Mouse (Mus musculus) cerebellum, postnatal 14 days (tissue): ENCODE data around the gene Ralgps2.
A peak's percentile ranks its signal among the peaks of the same experiment; 100 is the strongest.

Experiments
- DNase-seq, 2 experiments: peaks; one replicate each; pipeline ENCODE4 v3.0.0; 2021; ENCODE audit warnings: mixed read lengths in 2 of 2

Ralgps2 gene

GRCm38 (mm10) chr1:156954216-156954615 is 14.8 kb upstream of the Ralgps2 start:
- DNase-seq: no peak

DNA sequence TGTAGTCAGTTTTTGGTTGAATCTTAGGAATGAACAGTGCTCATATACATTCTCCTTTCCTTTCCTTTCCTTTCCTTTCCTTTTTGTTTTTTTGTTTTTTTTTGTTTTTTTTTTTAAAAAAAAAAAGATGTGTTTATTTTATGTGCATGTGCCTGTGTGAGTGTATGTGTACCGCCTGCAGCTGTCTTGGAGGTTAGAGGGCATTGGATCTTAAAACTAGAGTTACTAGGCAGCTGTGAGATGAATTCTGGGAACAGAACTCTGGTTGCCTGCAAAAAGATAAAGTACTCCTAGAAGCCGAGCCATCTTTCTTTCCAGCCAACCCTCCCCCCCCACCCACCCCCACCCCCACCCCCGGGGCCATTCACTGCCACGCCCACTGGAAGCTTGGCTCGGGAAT is 10.9 kb upstream of the Ralgps2 start:
- DNase-seq: no peak

- no peak for DNase-seq
Measured at GRCm38 (mm10) chr1:156940584-156940983, 1.2 kb upstream of the Ralgps2 start.

DNA sequence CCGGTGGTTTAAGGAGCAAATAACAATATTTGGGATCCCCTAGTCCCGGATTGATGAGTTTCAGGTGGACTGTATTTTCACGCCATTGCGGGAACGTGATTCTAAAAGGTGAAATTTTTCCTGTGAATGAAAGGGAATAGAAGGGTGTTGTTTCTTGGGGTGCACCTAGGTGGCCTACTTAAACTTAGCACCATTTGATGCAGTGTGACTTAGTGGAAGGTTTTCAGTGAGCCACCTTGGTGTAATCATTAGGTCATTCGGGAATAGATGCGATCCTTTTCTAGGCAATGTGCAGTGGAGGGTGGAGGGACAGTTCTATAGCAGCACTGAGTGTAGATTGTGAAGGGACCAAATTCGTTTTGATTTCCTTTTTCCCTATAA is 706 bp upstream of the Ralgps2 start:
- DNase-seq: no peak

- DNase-seq: peak; percentile 77
Measured at GRCm38 (mm10) chr1:156938705-156939242, 652 bp downstream of the Ralgps2 start.

- no peak for DNase-seq
Measured at GRCm38 (mm10) chr1:156937436-156937835, 2.0 kb downstream of the Ralgps2 start.

GRCm38 (mm10) chr1:156933712-156934111 is 5.7 kb downstream of the Ralgps2 start:
- no peak for DNase-seq

DNA sequence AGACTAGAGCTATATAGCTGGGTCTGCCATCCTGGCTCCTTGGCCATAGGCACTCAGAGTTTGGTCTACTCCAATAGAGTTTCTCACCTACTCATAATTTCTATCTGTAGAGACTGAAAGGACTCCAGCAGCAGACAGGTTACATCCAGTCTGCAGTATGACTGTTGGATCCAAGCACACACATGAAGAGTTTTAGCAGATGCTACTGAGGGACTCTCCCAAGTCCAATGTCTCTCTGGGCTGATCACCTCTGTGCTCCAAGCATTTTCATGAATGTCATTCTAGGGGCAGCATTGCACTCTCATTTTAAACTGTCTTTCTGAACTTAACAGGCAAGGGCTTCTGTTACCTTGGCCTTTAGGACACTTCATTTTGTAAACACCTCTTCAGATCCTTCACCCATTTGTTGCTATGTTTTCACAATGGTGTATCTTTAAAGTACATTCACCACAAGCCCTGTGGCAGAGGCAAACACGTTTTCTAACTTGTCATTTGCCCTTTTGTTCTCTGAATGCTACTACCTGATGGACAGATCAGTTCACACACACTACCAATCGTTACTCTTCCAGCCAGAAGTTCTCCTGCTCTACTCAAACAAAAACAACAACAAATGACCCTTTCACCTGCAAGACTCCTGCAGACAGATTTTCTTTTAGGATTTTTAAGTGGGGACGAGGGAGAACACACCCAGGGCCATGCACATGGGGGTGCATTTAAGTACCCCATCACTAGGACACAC is 7.2 kb downstream of the Ralgps2 start:
- no peak for DNase-seq

GRCm38 (mm10) chr1:156931106-156931870 is 8.1 kb downstream of the Ralgps2 start:
- DNase-seq: no peak

DNA sequence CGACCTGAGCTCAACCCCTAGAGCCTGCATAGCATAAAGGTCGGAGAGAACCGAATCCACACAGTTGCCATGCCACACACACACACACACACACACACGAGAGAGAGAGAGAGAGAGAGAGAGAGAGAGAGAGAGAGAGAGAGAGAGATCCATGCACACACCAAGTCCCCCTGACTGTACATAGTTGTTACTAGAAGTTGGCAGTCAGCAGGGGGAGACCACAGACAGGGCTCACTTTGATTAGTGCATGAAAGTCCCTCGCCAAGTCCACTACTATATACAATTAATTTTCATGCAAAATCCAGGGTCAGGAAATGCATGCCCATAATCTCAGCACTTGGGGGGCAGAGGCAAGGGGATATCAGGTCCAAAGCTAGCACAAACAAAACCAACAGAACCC is 9.2 kb downstream of the Ralgps2 start:
- no peak for DNase-seq

- DNase-seq: no peak
Measured at GRCm38 (mm10) chr1:156928255-156928654, 11.2 kb downstream of the Ralgps2 start.

- no peak for DNase-seq
Measured at GRCm38 (mm10) chr1:156923511-156923910, 15.9 kb downstream of the Ralgps2 start.

DNA sequence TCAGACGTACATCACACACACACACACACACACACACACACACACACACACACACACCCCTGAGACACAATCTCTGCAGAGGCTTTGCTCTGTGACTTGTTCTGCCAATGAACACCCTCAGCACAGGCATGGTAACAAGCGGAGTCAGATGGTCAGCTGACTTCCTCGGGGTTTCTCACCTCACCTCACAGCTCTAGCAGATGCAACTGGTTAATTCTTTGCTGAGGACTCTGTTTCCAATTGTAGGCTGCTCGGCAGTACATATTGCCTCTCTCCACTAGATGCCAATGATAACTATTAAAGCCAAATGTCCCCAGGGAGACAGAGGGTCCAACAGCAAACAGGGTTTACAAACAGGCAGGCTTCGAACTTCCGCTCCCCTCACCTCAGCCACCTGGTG is 16.5 kb downstream of the Ralgps2 start:
- DNase-seq: no peak

GRCm38 (mm10) chr1:156921290-156921994 is 18.0 kb downstream of the Ralgps2 start:
- no peak for DNase-seq

GRCm38 (mm10) chr1:156917460-156917859 is 22.0 kb downstream of the Ralgps2 start:
- peak; percentile 56 to 69 for DNase-seq

DNA sequence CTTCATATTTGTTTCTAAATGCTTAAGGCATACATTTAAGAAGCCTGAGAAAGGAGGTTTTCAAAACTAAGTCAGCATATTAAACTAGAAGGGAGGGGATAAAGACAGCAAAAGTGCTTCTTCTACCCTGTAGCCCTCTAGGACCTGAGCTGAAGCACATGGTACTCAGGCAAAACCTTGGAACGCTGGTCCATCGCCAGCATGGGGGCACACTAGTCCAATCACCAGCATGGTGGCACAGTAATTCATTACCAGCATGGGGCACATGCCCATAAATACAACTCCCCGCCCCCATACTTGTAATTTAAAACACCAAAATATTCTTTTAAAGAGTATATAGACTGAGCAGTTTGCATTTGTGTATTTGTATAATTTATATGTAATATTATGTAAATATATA is 23.1 kb downstream of the Ralgps2 start:
- peak; percentile 53 to 54 for DNase-seq

DNA sequence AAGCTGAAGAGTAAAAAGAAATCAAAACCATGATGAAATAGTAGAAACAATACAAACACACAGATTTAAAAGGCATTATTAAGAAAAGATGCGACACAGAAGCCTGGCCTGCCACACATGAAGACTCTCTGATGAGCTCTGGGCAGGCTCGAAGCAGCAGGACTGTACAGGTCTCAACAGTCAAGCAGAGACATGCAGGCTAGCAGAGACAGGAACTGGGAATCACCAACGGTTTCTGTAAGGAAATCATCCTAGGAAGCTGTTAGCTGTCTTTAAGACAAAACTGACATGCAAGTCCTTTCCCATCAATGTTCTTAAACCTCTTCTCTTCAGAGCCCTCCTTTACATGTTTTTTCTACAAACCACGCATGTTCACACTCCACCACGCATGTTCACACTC is 24.5 kb downstream of the Ralgps2 start:
- DNase-seq: no peak

DNA sequence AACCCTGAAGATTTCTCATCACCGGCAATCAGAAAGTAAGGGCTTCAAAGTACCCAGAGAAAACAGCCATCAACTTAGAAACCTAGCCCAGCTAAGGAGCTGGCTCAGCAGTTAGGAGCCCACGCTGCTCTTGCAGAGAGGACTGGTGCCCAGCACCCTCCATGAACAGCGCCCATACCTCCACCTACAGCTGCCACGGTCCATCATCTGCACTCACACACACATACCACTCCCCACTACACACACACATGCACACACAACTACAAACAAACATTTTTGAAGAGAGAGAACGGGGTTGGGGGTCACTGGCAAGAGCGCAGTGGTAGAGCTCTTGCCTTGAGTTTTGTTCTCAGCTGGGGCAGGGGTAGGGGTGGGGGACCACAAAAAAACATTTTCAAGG is 26.2 kb downstream of the Ralgps2 start:
- DNase-seq: no peak

DNA sequence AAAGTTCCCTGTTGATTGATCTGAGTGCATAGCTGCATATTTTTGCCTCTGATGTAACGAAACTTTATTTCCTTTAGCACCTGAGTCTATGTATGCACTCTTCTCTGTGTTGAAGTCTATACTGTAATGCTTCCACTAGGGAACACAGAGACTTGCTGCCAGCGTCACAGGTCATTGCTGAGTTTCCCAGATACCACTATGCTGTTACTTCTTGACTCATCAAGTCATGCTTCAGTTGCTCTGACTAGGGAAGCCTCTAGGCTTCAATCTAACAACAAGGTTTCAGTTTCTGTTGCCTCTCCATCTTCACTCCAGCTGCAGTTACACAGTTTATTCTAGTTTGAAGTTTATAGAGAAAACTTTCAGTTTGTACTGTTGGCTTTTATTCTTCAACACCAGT is 28.5 kb downstream of the Ralgps2 start:
- DNase-seq: no peak

- no peak for DNase-seq
Measured at GRCm38 (mm10) chr1:156909866-156910265, 29.6 kb downstream of the Ralgps2 start.

- no peak for DNase-seq
Measured at GRCm38 (mm10) chr1:156909265-156909664, 30.2 kb downstream of the Ralgps2 start.

- no peak for DNase-seq
Measured at GRCm38 (mm10) chr1:156905660-156906059, 33.8 kb downstream of the Ralgps2 start.

GRCm38 (mm10) chr1:156903899-156904298 is 35.5 kb downstream of the Ralgps2 start:
- DNase-seq: no peak
